Mouse (Mus musculus) cerebellum, postnatal 10 days (tissue): ENCODE measurements around the gene Mgll.
A peak's percentile ranks its signal among the peaks of the same experiment; 100 is the strongest.

Experiments used
- DNase-seq, 2 experiments: peaks; one replicate each; pipeline ENCODE4 v3.0.0; 2021; ENCODE audit warnings: mixed read lengths in 2 of 2

The Mgll gene

DNA sequence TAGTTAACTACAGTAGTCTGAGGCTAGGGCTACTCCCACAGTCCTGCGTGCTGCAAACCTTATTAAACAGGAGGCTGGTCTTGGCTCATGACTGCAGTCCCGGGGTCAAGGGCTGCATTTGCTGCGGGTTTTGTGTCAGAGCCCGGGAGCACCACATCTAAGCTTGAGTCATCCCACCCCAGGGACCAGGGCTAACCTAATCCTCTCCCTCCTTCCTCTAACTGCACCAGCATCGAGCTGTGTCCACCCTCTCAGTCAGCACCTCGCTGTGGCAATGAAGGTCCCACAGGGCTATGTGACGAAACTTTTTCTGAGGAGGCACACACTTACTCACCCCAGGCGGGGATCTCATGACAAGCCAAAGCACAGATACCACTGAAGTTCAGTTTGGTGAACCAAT, 22.1 kb downstream of the Mgll start:
- no peak for DNase-seq

- no peak for DNase-seq
Measured at GRCm38 (mm10) chr6:88747296-88748040, 23.3 kb downstream of the Mgll start.

DNA sequence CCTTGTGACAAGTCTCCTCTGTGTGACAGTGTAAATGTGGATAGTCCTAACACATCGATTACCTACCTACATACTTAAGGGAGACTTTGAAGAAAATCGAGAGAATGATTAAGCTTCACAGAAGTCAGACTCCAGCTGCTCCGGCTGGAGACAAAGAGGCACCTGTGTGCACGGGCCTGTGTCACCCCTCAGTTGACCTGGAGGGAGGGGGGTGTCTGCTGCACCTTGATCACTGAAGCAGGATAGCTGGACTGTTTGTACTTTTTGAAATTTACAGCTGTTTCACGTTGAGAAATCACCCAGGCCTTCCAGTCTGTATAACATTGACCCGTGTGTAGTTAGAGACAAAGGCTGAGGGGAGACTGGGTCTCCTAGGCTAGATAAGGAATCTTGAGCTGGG, 26.7 kb downstream of the Mgll start:
- no peak for DNase-seq

DNA sequence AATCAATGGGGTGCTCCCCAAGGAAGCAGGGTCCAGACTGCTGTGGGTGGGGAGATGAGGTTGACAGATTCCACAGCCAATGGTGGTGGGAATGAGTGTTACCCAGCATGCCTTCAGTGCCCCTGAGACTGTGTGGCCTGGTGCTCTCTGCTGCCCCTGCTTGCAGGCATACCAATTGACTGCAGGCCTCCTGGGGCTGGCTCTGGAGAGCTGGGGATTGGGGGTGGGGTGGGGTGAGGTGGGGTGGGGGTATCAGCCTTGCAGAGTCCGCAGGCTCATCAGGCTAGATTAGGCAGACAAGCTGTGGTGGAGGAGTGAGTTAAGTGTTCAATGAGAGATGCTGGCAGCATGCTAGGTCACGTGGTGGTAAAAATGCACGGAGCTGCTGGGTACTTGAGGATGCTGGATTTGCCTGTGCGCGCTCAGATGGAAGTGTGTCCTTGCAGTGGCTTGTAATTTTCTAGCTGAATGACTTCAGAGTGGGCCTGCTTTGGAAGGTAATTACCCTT, 28.6 kb downstream of the Mgll start:
- peak; percentile 68 to 73 for DNase-seq

- DNase-seq = peak in 1 of 2 experiments; percentile 25
Measured at GRCm38 (mm10) chr6:88753578-88753977, 29.4 kb downstream of the Mgll start.

GRCm38 (mm10) chr6:88756992-88757391, 32.8 kb downstream of the Mgll start:
- no peak for DNase-seq

- no peak for DNase-seq
Measured at GRCm38 (mm10) chr6:88758074-88758473, 33.9 kb downstream of the Mgll start.

DNA sequence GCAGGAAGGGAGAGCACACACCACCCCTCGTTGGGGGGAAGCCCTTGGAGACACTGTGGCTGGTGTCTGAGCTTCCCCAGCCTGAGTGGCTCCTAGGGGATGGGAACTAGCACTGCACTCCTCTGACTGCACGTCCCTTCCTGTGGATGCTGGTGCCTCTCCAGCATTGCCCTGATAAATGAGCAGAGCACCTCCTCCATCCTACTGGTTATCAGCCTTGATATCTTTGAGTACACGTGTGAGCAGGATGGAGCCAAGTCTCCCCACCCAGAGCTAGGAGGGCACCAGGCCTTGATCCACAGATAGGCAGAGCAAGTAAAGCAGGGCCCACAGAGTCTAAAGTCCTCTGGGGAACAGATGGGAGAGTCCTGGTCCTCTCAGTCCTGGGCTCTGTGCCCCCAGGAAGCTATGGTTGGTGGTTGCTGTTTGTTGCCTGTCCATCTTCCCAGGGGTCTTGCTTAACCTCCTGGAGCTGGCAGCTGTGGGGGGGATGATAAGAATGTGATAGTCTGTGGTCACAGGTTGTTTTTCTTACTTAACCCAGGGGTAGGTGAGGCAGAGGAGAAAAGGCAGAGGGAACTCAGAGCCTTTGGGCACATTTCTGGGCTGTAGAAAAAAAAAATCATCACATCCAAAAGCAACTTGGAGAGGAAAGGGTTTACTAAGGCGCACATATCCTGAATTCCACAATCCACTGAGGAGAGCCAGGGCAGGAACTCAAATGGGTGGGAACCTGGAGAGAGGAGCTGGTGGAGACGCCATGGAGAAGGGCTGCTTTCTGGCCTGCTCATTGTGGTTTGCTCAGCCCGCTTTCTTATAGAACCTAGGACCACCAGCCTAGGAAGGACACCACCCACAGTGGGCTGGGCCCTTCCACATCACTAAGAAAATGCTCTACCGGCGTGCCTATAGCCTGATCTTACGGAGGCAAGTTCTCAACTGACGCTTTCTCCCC, 34.6 kb downstream of the Mgll start:
- DNase-seq = no peak

DNA sequence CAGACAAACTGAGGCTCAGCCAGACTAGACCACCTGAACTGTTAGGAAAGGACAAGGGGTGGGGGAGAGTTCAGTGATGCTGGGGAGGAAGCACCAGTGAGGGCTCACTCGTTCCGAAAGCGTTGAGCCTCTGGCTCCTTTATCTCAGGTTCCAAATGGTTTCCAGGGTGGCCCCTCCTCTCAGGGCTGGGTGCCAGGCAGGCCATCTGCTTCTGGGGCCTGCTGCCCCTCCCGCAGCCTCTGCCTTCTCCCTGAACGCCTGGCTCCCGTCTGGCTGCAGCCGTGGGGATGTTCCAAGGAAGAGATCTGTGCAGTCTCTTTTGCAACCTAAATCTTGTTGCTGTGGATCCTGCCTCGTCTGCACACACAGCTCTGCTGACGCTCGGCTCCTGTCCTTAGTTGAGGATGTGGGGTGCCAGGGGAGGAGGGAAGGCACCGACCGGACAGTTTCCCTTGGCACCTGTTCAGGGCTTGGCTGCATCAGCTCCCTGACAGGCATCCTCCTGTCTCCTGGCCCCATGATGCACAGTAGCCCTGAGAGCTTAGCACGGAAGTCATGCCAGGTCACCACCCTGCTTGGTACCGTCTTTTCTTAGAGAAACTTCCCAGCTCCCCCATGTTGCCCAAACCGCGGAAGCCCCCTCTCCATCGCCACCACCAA, 35.7 kb downstream of the Mgll start:
- DNase-seq = peak; percentile 99

DNA sequence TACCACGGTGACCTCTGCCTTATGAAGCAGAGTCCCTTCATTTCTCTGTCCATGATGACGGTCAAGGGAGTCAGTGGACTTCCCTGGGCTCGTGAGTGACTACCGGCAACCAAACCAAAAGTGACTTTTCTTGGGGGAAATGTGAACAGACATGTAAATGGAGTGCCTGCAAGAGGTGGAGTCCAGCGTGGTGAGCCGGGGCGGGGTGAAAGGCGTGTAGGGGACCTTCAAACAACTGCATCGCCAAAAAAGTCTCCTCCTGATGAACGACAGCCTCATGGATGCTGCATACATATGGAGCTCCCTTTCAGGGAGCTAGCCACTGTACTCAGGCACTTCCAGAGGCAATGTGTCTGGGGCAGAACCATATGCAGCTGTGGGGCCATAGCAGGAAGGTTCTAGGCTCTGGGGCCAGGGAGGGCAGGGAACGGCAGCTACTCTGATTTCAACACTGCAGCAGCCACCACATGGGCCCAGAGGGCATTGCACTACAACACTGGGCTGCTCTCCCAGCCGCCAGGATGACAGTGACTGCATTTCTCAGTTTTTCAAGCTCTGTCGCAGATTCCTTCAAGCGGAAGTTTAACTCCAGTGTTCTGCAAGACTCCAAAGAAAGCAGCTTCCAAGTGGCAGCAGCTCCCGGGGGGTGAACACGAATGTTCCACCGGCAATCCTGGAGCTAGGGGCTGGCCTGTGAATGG, 36.9 kb downstream of the Mgll start:
- peak; percentile 65 to 68 for DNase-seq

DNA sequence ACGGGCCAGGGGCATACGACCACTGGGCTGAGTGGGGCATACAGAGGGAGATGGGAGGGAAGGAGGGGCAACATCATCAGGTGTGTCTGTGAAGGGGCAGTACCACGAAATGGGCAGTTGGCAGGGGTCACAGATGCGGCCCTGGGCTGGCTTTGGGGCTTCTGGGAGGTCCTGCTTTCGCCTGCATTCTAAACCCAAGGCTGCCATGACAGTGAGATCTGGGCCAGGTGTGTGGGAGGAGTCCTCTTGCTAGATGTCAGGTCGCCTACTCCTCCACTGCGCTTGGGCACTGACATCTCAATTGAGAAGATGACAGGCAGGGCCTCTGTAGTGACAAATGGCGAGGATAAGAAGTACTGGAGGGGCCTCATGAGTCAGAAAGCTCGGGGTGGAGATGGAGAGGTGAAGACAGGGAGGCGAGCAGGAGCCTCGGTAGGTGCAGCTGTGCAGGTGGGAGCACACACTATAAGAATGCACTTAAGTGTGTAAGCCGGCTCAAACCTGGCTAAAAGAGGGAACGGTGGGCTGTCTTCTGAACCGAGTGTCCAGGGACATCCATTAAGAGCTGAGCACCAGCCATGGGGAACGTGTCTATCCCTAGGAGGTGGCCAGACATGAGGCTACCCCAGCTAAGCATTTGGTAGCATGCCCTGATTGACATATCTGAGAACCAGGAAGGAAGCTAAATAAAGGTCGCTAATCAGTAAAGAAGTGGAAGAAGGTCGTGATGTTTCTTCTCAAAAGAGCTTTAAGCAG, 37.6 kb downstream of the Mgll start:
- peak; percentile 49 for DNase-seq

DNA sequence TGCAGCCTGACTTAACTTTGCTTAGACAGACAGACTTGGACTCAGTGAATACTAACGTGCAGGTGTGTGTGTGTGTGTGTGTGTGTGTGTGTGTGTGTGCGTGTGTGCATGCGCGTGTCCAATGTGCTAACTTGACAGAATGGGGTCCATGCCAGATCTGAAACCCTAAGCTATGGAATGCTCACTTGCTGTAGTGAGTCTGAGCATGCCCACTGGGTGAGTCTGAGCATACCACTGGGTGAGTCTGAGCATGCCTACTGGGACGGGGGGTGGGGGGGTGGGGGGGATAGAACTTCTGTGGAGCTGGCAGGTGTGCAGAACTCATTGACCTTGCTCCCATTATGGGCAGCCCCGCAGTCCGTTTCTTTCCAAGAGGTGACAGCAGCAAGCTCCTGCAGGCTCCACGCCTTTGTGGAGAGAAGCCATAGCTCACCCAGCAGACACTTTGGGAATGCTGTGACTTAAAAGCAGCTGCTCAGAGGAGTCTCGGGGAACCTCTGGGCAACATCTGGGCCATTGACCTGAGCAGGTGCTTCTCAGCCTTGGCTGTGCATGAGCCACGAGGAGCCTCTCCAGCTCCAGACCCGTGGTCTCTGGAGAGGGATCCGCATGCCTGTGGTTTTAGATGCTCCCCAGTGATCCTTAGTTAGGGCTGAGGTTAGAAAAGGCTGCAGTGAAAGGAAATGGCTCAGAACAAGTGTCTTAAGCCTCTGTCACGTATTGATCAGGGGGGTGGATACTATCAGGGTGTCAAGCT, 38.4 kb downstream of the Mgll start:
- DNase-seq = no peak

- DNase-seq = no peak
Measured at GRCm38 (mm10) chr6:88763518-88764077, 39.4 kb downstream of the Mgll start.

GRCm38 (mm10) chr6:88764281-88764680, 40.1 kb downstream of the Mgll start:
- peak; percentile 52 to 57 for DNase-seq

DNA sequence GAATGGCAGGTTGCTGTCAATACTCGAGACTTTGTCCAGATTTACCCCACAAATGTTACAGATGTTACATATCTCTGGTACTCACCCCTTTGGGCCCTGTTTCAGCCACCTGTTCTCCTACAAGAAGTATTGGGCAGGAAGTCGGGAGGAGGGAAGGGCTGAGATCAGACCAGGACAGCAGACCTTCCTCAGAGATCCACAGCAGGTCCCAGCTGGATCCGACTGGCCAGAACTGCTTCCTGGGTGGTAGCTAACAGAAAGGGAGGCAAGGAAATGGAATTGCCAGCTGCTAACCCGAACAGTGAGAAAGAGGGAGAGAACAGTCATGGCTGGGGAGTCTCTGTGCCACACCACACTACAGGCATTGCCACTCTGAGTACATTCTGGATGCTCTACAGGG, 43.5 kb downstream of the Mgll start:
- DNase-seq = no peak

- no peak for DNase-seq
Measured at GRCm38 (mm10) chr6:88769723-88770122, 45.5 kb downstream of the Mgll start.

DNA sequence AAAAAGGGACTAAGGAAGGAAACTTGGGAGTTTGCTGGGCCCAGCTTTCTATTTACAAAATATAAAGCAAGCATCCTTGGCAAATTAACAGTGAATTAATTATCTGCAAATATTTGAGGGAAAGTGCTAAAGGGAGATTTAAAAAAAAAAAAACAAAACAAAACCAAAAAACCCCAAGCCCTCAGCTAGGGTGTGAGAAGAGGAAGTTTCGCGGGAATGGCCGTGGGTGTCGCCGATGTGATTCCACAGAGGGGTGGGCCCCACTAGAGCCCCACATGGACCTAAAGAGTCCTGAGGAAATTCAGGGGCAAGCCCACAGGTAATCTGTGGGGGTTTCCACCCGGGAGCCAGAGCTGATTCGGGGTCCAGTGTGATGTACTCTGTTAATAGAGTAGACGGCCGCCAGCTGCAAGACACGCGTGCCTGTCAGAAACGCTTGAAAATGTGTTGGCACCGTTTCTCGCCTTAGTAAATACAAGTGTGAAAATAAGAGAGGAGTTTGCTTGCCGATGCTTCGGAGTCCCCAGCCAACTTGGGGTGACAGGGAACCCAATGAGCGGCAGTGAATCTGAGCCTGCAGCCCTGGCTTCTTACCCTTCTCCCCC, 46.2 kb downstream of the Mgll start:
- DNase-seq = no peak

GRCm38 (mm10) chr6:88770981-88771380, 46.8 kb downstream of the Mgll start:
- DNase-seq = no peak

GRCm38 (mm10) chr6:88772041-88772440, 47.8 kb downstream of the Mgll start:
- DNase-seq = no peak

GRCm38 (mm10) chr6:88774055-88774454, 49.8 kb downstream of the Mgll start:
- no peak for DNase-seq
